Mouse (Mus musculus): ENCODE results near the gene Bdnf.

DNA sequence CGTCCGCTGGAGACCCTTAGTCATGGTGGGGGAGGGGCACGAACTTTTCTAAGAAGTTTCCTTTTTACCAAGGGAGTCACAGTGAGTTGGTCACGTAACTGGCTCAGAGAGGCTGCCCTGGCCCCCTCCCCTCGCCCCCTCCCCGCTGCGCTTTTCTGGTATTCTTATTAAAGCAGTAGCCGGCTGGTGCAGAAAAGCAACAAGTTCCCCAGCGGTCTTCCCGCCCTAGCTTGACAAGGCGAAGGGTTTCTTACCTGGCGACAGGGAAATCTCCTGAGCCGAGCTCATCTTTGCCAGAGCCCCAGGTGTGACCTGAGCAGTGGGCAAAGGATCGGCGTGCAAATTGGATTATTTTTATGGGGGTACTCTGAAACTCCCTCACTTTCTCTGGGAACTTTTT is at the start of gene Bdnf:
- TF ChIP-seq POU5F1 (IDR thresholded peaks at IDR 0.05; ENCODE audit: borderline replicate concordance, low read length), result no peak
- no peak for TF ChIP-seq CTCF (conservative IDR thresholded peaks at IDR 0.05; ENCODE audit: low read length)
